Mouse (Mus musculus) G1E (cell line): Measurements from ENCODE around the gene Tent4b.

ENCODE experiments used
- CTCF ChIP-seq: IDR thresholded peaks from 2 replicates; pipeline ENCODE4 v1.5.1; 2012; ENCODE audit warnings: low read depth, low read length, inconsistent platforms, mixed read lengths
- GATA1 ChIP-seq: IDR thresholded peaks from 2 replicates; pipeline ENCODE4 v1.6.1; 2012; ENCODE audit warnings: borderline replicate concordance, low read length, inconsistent platforms, mixed read lengths
- POLR2AphosphoS5 ChIP-seq: IDR thresholded peaks from 2 replicates; pipeline ENCODE4 v1.6.1; 2012; ENCODE audit warnings: low read depth, low read length, inconsistent platforms; ENCODE audit not compliant: insufficient replicate concordance

DNA sequence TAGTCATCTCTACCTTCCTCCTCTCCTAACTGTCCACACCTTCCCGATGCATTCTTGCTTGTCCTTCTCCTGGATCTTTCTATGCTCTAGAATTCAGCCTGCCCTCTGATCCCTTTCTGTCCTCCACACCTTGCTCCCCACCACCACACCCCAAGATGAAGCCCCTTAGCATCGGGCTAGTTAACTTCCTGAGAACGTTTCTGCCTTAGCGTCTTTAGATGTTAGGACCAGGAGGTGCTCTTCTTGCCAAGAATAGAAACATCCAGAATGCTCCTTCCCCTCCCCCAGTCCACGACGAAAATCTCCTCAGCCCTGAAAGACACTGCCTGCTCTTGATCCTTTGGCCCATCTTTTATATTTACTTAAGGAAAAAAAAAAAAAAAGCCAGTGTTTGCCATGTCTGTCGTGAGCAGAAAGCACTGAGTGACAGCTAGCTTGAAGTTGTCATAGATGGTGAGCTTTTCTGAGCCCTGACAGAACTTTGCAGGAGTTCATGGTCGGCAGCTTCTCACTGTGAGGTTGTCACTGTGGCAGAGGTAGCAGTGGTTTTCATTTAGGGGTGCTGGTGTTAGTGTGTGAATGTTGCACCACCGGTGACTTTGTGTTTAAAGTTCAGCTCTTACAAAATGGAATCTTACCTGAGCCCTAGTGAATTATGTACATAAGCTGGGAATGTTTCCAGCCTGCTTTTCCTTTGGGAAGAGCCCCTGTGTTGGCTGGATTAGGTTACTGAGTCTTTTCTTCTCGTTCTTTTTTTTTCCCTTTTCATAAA lies 1.9 kb downstream of the Tent4b start:
- TF ChIP-seq CTCF (no peak), GATA1 (no peak), POLR2AphosphoS5 (no peak)
